Mouse (Mus musculus): Measurements from ENCODE around the gene Eea1. TPM values are rescaled to one million over a fixed set of nuclear protein-coding genes. Genes with fewer than 3 reads are reported as not detected.

The Eea1 gene
- polyA plus RNA-seq (2015; fragmentation: Nextera tagmentation; extraction: Ambion mirVana): 17.3 and 18.2 TPM in 2 replicates

- peak; percentile 98 for ATAC-seq (replicated peaks)
- Histone ChIP-seq H3K4me2 (replicated peaks) (peak within 1 kb of the TSS; percentile 67), H3K36me3 (no peaks in the 10 kb centered on the region), H3K9me3 (no peaks in the 10 kb centered on the region), H3K27me3 (no peaks in the 10 kb centered on the region), H3K4me3 (peak within 1 kb of the TSS; percentile 86), H3K27ac (replicated peaks) (peak within 1 kb of the TSS; percentile 86), H3K9ac (replicated peaks) (peak within 1 kb of the TSS; percentile 85), H3K4me1 (peaks cover 20% of the 10 kb centered on the region)
- WGBS: 2% methylated on average over 52 of the region's 59 CpGs
These were observed at the start of gene Eea1 for GRCm38 (mm10) chr10:95940046-95940900. Gene Eea1 (plus strand): TSS chr10:95940650.

- Histone ChIP-seq H3K27me3 (no peaks in the 10 kb centered on the region), H3K4me3 (no peak overlapping the region), H3K36me3 (no peaks in the 10 kb centered on the region), H3K9ac (replicated peaks) (no peak overlapping the region), H3K4me2 (replicated peaks) (no peak overlapping the region), H3K27ac (replicated peaks) (no peak overlapping the region), H3K9me3 (no peaks in the 10 kb centered on the region), H3K4me1 (peaks cover 6% of the 10 kb centered on the region)
- no peak for ATAC-seq (replicated peaks)
- WGBS: 72% methylated on average over 7 of the region's 7 CpGs
These were observed 49.1 kb upstream of the Eea1 start for GRCm38 (mm10) chr10:95891214-95891960.

DNA sequence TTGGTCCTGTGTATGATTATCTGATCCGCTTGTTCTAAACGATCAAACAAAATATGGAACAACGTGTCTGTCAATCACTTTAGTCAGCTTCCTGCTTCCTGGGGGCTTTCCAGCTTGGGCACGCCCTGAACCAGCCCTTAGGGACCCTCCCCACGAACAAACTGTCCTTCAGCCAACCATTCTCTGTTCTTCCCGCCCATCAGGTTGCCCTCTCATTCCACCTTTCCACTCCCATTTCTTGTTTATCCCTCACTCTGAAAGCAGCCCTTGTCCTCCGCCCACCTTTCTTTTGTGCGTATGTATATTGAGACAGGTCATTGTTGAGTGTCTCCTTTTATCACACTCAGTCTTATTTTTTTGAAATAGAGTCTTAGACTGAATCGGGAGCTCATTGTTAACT lies 48.3 kb upstream of the Eea1 start:
- H3K4me3 ChIP-seq: no peak overlapping the region
- H3K9ac ChIP-seq (replicated peaks): no peak overlapping the region
- H3K4me2 ChIP-seq (replicated peaks): no peak overlapping the region
- 80% methylated on average over 9 of the region's 9 CpGs for WGBS
- H3K27ac ChIP-seq (replicated peaks): no peak overlapping the region
- H3K36me3 ChIP-seq: no peaks in the 10 kb centered on the region
- peaks cover 6% of the 10 kb centered on the region for H3K4me1 ChIP-seq
- H3K9me3 ChIP-seq: no peaks in the 10 kb centered on the region
- no peak for ATAC-seq (replicated peaks)
- no peaks in the 10 kb centered on the region for H3K27me3 ChIP-seq

DNA sequence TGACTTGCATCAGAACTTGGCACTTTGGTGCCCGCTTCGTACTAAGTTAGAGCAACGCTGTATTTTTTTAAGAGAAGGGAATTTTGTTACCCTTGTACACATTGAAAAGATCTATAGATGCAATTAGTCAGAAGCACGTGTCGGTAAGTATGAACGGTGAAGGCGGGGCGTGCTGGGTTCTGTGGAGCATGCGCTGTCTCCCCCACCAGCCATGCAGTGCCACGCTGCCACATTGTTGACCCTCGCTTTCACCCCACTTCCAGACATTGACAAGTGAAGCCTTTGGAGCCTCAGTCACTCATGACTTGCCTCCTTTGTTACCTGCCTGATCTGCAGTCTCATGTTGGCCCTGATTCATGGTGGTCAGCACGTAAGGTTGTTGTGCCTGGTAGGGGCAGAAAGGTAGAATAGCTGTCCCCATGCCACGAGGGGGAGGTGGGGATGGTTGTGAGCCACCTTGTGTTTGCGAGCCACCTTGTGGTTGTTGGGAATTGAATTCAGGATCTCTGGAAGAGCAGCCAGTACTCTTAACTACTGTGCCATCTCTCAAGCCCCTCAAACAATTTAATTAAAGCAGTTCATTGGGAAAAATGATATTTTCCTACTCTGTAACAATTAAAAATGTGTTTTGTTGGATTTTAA lies 47.0 kb upstream of the Eea1 start:
- Histone ChIP-seq H3K36me3 (no peaks in the 10 kb centered on the region), H3K9me3 (no peaks in the 10 kb centered on the region), H3K4me3 (no peak overlapping the region), H3K4me2 (replicated peaks) (no peak overlapping the region), H3K27me3 (no peaks in the 10 kb centered on the region), H3K27ac (replicated peaks) (no peak overlapping the region), H3K4me1 (peaks cover 6% of the 10 kb centered on the region), H3K9ac (replicated peaks) (no peak overlapping the region)
- 86% methylated on average over 14 of the region's 14 CpGs for WGBS
- no peak for ATAC-seq (replicated peaks)

DNA sequence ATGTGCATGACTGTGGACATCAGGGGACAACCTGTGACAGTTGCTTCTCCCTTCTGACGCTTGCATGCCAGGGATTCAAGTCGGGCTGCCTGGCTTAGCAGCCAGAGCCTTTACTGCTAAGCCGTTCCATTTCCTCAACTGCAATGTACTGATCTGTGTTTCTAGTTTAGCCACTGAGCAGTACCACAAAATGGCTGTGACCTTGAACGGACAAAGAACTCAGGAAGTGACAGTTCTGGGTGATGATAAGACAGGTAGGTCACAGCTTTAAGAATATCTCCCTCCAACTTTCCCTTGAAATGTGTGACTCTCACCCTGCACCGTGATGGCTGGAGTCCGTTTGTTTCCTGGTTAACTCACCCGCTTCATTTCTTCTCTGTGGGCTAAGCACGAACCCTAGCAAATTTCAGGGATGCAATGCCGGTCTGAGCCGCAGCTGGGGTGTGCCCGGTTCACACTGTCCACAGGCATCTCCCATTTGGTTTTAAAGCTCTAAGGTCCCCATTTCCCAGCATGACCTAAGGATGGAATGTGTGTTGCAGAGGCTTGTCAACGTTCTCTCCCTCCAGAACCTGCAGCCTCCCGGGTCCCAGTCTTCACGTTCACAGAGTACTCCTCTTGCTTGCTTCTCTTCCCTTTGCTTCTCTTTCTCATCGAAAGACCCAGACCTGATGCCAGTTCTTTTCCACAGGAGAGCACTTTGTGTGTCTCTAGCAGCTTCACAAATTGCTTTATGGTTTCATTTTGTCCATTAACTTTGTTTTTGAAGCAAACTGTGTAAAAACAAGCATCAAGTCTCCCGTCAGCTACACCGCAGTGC lies 46.2 kb upstream of the Eea1 start:
- no peaks in the 10 kb centered on the region for H3K9me3 ChIP-seq
- no peaks in the 10 kb centered on the region for H3K36me3 ChIP-seq
- 40% methylated on average over 17 of the region's 17 CpGs for WGBS
- peak overlapping the region; percentile 32 for H3K4me3 ChIP-seq
- H3K27me3 ChIP-seq: no peaks in the 10 kb centered on the region
- peak overlapping the region; percentile 43 for H3K9ac ChIP-seq (replicated peaks)
- H3K27ac ChIP-seq (replicated peaks): peak overlapping the region; percentile 23; the same call in 1 of the 2 replicates
- H3K4me2 ChIP-seq (replicated peaks): peak overlapping the region; percentile 53
- peak; percentile 35 for ATAC-seq (replicated peaks)
- H3K4me1 ChIP-seq: peaks cover 6% of the 10 kb centered on the region

DNA sequence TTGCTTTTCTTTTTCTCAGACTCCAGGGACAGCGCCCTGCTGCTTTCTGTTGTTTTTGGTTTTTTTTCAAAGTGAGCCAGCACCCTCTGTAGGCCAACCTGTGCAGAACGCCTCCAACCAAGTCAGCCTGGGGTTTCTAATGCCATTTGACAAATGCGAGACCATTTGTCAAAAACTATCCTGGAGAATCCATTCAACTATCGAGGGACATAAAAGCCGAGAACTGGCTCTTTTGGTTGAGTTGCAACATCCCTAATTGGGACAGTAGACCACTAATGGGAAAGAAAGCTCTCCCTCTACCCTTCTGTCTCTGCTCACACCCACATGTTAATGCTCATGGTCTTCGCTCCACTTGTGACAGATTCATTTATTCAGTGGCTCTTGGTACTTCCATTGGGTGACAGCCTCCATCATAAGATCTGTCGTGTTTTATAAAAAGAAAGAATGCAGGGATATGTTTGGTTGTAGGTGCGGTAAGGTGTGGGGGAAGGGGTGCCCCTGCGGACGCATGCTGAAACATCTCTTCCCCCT lies 45.5 kb upstream of the Eea1 start:
- no peak overlapping the region; the same call in 1 of the 2 replicates for H3K27ac ChIP-seq (replicated peaks)
- peaks cover 6% of the 10 kb centered on the region for H3K4me1 ChIP-seq
- no peaks in the 10 kb centered on the region for H3K36me3 ChIP-seq
- H3K9me3 ChIP-seq: no peaks in the 10 kb centered on the region
- WGBS: 40% methylated on average over 10 of the region's 10 CpGs
- peak overlapping the region; percentile 32 for H3K4me3 ChIP-seq
- peak; percentile 88 for ATAC-seq (replicated peaks)
- H3K9ac ChIP-seq (replicated peaks): peak overlapping the region; percentile 43
- no peaks in the 10 kb centered on the region for H3K27me3 ChIP-seq
- peak overlapping the region; percentile 53 for H3K4me2 ChIP-seq (replicated peaks)

DNA sequence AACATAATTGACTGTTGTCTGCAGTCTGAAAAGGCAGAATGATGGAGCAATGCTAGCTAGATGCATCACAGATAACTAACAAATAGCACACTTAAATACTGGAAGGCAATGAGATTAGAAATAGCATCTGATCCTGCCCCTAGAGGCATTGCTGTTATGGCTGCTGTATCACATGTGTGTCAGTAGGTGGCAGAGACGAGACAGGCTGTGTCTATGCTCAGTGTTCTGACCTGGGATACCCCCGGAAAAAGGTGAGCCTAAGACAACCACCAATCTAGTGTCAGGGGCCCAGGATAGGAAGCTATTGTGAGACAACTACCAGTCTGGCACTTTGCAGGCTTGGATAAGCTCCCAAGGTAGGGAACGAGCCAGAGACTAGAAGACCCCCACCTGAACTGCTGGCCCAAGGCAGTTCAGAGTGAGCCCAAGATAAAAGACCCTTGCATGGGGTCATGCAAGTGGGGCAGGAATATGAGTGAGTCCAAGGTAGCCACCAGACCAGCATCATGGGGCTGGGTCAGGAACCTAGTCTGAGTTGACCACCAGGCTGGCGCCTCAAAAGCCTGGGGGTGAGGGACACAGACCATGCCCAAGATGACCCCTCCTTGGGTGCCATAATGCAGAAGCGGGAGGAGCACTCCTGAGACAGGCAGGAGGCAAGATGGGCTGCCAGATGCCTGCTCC lies 41.8 kb upstream of the Eea1 start:
- ATAC-seq (replicated peaks): no peak
- WGBS: 68% methylated on average over 5 of the region's 5 CpGs
- no peak overlapping the region for H3K9ac ChIP-seq (replicated peaks)
- H3K4me1 ChIP-seq: peaks cover 6% of the 10 kb centered on the region
- no peaks in the 10 kb centered on the region for H3K27me3 ChIP-seq
- no peak overlapping the region for H3K4me2 ChIP-seq (replicated peaks)
- no peak overlapping the region for H3K27ac ChIP-seq (replicated peaks)
- H3K4me3 ChIP-seq: no peak overlapping the region
- H3K9me3 ChIP-seq: no peaks in the 10 kb centered on the region
- H3K36me3 ChIP-seq: no peaks in the 10 kb centered on the region

- H3K27ac ChIP-seq (replicated peaks): no peak overlapping the region
- no peaks in the 10 kb centered on the region for H3K4me1 ChIP-seq
- no peak overlapping the region for H3K4me2 ChIP-seq (replicated peaks)
- H3K36me3 ChIP-seq: no peaks in the 10 kb centered on the region
- no peak overlapping the region for H3K9ac ChIP-seq (replicated peaks)
- 90% methylated on average over 6 of the region's 6 CpGs for WGBS
- ATAC-seq (replicated peaks): no peak
- H3K9me3 ChIP-seq: no peaks in the 10 kb centered on the region
- no peaks in the 10 kb centered on the region for H3K27me3 ChIP-seq
- H3K4me3 ChIP-seq: no peak overlapping the region
These were observed 35.8 kb upstream of the Eea1 start for GRCm38 (mm10) chr10:95904668-95905067.

DNA sequence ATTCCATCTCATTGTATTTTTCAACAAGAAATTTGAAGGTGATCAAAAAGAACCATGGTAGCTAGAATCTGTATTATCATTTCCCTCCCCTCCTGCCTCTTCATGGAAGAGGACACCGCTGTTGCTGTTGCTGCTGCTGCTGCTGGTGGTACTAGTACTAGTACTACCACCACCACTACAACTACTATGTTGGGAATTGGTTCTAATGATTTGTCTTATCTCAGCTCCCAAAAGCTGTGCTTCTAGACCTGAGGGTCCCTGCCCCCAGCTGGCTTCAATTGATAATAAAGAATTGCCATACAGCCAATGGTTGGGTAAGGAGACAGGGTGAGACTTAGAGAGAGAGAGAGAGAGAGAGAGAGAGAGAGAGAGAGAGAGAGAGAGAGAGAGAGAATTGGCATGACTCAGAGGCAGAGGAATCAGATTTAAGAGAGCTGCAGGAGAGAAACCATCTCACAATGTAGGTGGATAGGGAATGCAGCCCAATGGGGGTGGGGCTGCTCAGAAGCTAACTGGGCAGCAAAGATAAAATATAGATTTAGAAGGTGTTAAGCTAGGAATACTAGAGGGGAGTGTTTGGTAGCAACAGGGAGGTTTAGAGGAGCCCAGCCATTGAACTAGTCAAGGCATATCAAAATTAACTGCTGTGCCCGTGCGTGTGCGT lies 31.1 kb upstream of the Eea1 start:
- Histone ChIP-seq H3K4me3 (no peak overlapping the region), H3K27me3 (no peaks in the 10 kb centered on the region), H3K4me1 (no peaks in the 10 kb centered on the region), H3K4me2 (replicated peaks) (no peak overlapping the region), H3K9me3 (no peaks in the 10 kb centered on the region), H3K9ac (replicated peaks) (no peak overlapping the region), H3K36me3 (no peaks in the 10 kb centered on the region), H3K27ac (replicated peaks) (no peak overlapping the region)
- ATAC-seq (replicated peaks): no peak
- WGBS: 92% methylated on average over 4 of the region's 4 CpGs

GRCm38 (mm10) chr10:95911016-95911415 lies 29.4 kb upstream of the Eea1 start:
- no peak overlapping the region for H3K4me3 ChIP-seq
- ATAC-seq (replicated peaks): no peak
- 85% methylated on average over 5 of the region's 5 CpGs for WGBS

More at GRCm38 (mm10) chr10:95911016-95911415, 29.4 kb upstream of the Eea1 start:
- Histone ChIP-seq H3K4me1 (no peaks in the 10 kb centered on the region), H3K36me3 (no peaks in the 10 kb centered on the region), H3K27me3 (no peaks in the 10 kb centered on the region), H3K4me2 (replicated peaks) (no peak overlapping the region), H3K9ac (replicated peaks) (no peak overlapping the region), H3K27ac (replicated peaks) (no peak overlapping the region), H3K9me3 (no peaks in the 10 kb centered on the region)
